Mouse (Mus musculus): Measurements from ENCODE around the gene Tomm40l. TPM values are rescaled to one million over a fixed set of nuclear protein-coding genes. Genes with fewer than 3 reads are reported as not detected.
A peak's percentile ranks its signal among the peaks of the same experiment; 100 is the strongest.

Tomm40l gene
- polyA plus RNA-seq, 1 experiment from 2014 or later: 45.5 TPM

GRCm38 (mm10) chr1:171193093-171193840 is 29.0 kb downstream of the Tomm40l start:
- H3K4me3 ChIP-seq (ENCODE audit: low read depth, low read length): 0 out of 2 replicates have a peak overlapping the region, but pooled peaks have one; percentile 11
- H3K36me3 ChIP-seq (ENCODE audit: control insufficient read depth, insufficient read depth, low read length): no peaks in the 10 kb centered on the region
- H3K4me2 ChIP-seq (ENCODE audit: low read depth, low read length): peak overlapping the region; percentile 39
- no peaks in the 10 kb centered on the region for H3K9me3 ChIP-seq (ENCODE audit: control insufficient read depth, low read length)
- H3K27ac ChIP-seq (ENCODE audit: low read depth, low read length): peak overlapping the region; percentile 1; the same call in 1 of the 2 replicates
- 0 out of 2 replicates have a peak overlapping the region, but pooled peaks have one; percentile 4 for H3K9ac ChIP-seq (replicated peaks; ENCODE audit: low read depth, low read length)
- H3K4me1 ChIP-seq (ENCODE audit: control insufficient read depth, insufficient read depth, low read length): peaks cover 27% of the 10 kb centered on the region
- H3K27me3 ChIP-seq (ENCODE audit: control insufficient read depth, insufficient read depth, low read length): peaks cover 5% of the 10 kb centered on the region; the same call in 1 of the 2 replicates
- peak; percentile 48 for ATAC-seq (ENCODE audit: low read depth)
- WGBS: 5% methylated on average over 18 of the region's 18 CpGs

- H3K9ac ChIP-seq (replicated peaks; ENCODE audit: low read depth, low read length): no peak overlapping the region
- H3K4me2 ChIP-seq (ENCODE audit: low read depth, low read length): peak overlapping the region; percentile 39
- no peak overlapping the region for H3K4me3 ChIP-seq (ENCODE audit: low read depth, low read length)
- no peaks in the 10 kb centered on the region for H3K9me3 ChIP-seq (ENCODE audit: control insufficient read depth, low read length)
- peaks cover 5% of the 10 kb centered on the region; the same call in 1 of the 2 replicates for H3K27me3 ChIP-seq (ENCODE audit: control insufficient read depth, insufficient read depth, low read length)
- H3K27ac ChIP-seq (ENCODE audit: low read depth, low read length): no peak overlapping the region
- no peaks in the 10 kb centered on the region for H3K36me3 ChIP-seq (ENCODE audit: control insufficient read depth, insufficient read depth, low read length)
- H3K4me1 ChIP-seq (ENCODE audit: control insufficient read depth, insufficient read depth, low read length): peaks cover 30% of the 10 kb centered on the region
- no peak for ATAC-seq (ENCODE audit: low read depth)
- 46% methylated on average over 10 of the region's 10 CpGs for WGBS
Observed at GRCm38 (mm10) chr1:171192283-171192682, 30.0 kb downstream of the Tomm40l start.

- no peaks in the 10 kb centered on the region for H3K36me3 ChIP-seq (ENCODE audit: control insufficient read depth, insufficient read depth, low read length)
- WGBS: 98% methylated on average over 9 of the region's 9 CpGs
Observed at GRCm38 (mm10) chr1:171190832-171191231, 31.5 kb downstream of the Tomm40l start.

GRCm38 (mm10) chr1:171189476-171190114 is 32.7 kb downstream of the Tomm40l start:
- Histone ChIP-seq H3K27me3 (ENCODE audit: control insufficient read depth, insufficient read depth, low read length) (no peaks in the 10 kb centered on the region; the same call in 1 of the 2 replicates), H3K27ac (ENCODE audit: low read depth, low read length) (no peak overlapping the region), H3K4me2 (ENCODE audit: low read depth, low read length) (no peak overlapping the region), H3K4me1 (ENCODE audit: control insufficient read depth, insufficient read depth, low read length) (peaks cover 20% of the 10 kb centered on the region), H3K9ac (replicated peaks; ENCODE audit: low read depth, low read length) (no peak overlapping the region), H3K9me3 (ENCODE audit: control insufficient read depth, low read length) (no peaks in the 10 kb centered on the region), H3K4me3 (ENCODE audit: low read depth, low read length) (no peak overlapping the region), H3K36me3 (ENCODE audit: control insufficient read depth, insufficient read depth, low read length) (no peaks in the 10 kb centered on the region)
- ATAC-seq (ENCODE audit: low read depth): 0 out of 2 replicates have a peak, but pooled peaks have one; percentile 42
- 30% methylated on average over 14 of the region's 14 CpGs for WGBS

More at GRCm38 (mm10) chr1:171190832-171191231, 31.5 kb downstream of the Tomm40l start:
- ATAC-seq (ENCODE audit: low read depth): no peak
- H3K27me3 ChIP-seq (ENCODE audit: control insufficient read depth, insufficient read depth, low read length): peaks cover 3% of the 10 kb centered on the region; the same call in 1 of the 2 replicates
- no peak overlapping the region for H3K9ac ChIP-seq (replicated peaks; ENCODE audit: low read depth, low read length)
- no peaks in the 10 kb centered on the region for H3K9me3 ChIP-seq (ENCODE audit: control insufficient read depth, low read length)
- H3K4me1 ChIP-seq (ENCODE audit: control insufficient read depth, insufficient read depth, low read length): peaks cover 28% of the 10 kb centered on the region
- no peak overlapping the region for H3K27ac ChIP-seq (ENCODE audit: low read depth, low read length)
- H3K4me3 ChIP-seq (ENCODE audit: low read depth, low read length): no peak overlapping the region
- H3K4me2 ChIP-seq (ENCODE audit: low read depth, low read length): no peak overlapping the region

GRCm38 (mm10) chr1:171189046-171189445 is 33.3 kb downstream of the Tomm40l start:
- H3K36me3 ChIP-seq (ENCODE audit: control insufficient read depth, insufficient read depth, low read length): no peaks in the 10 kb centered on the region
- ATAC-seq (ENCODE audit: low read depth): no peak
- no peak overlapping the region for H3K4me3 ChIP-seq (ENCODE audit: low read depth, low read length)
- H3K9ac ChIP-seq (replicated peaks; ENCODE audit: low read depth, low read length): no peak overlapping the region
- no peaks in the 10 kb centered on the region for H3K9me3 ChIP-seq (ENCODE audit: control insufficient read depth, low read length)
- H3K4me2 ChIP-seq (ENCODE audit: low read depth, low read length): no peak overlapping the region
- WGBS: 15% methylated on average over 8 of the region's 8 CpGs
- H3K4me1 ChIP-seq (ENCODE audit: control insufficient read depth, insufficient read depth, low read length): peaks cover 20% of the 10 kb centered on the region
- H3K27me3 ChIP-seq (ENCODE audit: control insufficient read depth, insufficient read depth, low read length): no peaks in the 10 kb centered on the region; the same call in 1 of the 2 replicates
- H3K27ac ChIP-seq (ENCODE audit: low read depth, low read length): no peak overlapping the region

GRCm38 (mm10) chr1:171187851-171188700 is 34.2 kb downstream of the Tomm40l start:
- Histone ChIP-seq H3K27ac (ENCODE audit: low read depth, low read length) (0 out of 2 replicates have a peak overlapping the region, but pooled peaks have one; percentile 0), H3K27me3 (ENCODE audit: control insufficient read depth, insufficient read depth, low read length) (no peaks in the 10 kb centered on the region), H3K9ac (replicated peaks; ENCODE audit: low read depth, low read length) (no peak overlapping the region), H3K36me3 (ENCODE audit: control insufficient read depth, insufficient read depth, low read length) (no peaks in the 10 kb centered on the region), H3K4me3 (ENCODE audit: low read depth, low read length) (no peak overlapping the region), H3K9me3 (ENCODE audit: control insufficient read depth, low read length) (no peaks in the 10 kb centered on the region), H3K4me2 (ENCODE audit: low read depth, low read length) (no peak overlapping the region), H3K4me1 (ENCODE audit: control insufficient read depth, insufficient read depth, low read length) (peaks cover 16% of the 10 kb centered on the region)
- 26% methylated on average over 13 of the region's 13 CpGs for WGBS
- ATAC-seq (ENCODE audit: low read depth): 0 out of 2 replicates have a peak, but pooled peaks have one; percentile 12

GRCm38 (mm10) chr1:171185655-171186054 is 36.7 kb downstream of the Tomm40l start:
- H3K27me3 ChIP-seq (ENCODE audit: control insufficient read depth, insufficient read depth, low read length): no peaks in the 10 kb centered on the region
- no peaks in the 10 kb centered on the region for H3K36me3 ChIP-seq (ENCODE audit: control insufficient read depth, insufficient read depth, low read length)
- 56% methylated on average over 8 of the region's 8 CpGs for WGBS
- no peaks in the 10 kb centered on the region for H3K9me3 ChIP-seq (ENCODE audit: control insufficient read depth, low read length)
- no peak overlapping the region for H3K4me3 ChIP-seq (ENCODE audit: low read depth, low read length)
- peaks cover 10% of the 10 kb centered on the region; the same call in 1 of the 2 replicates for H3K4me1 ChIP-seq (ENCODE audit: control insufficient read depth, insufficient read depth, low read length)
- no peak overlapping the region for H3K4me2 ChIP-seq (ENCODE audit: low read depth, low read length)
- H3K27ac ChIP-seq (ENCODE audit: low read depth, low read length): no peak overlapping the region
- no peak overlapping the region for H3K9ac ChIP-seq (replicated peaks; ENCODE audit: low read depth, low read length)
- ATAC-seq (ENCODE audit: low read depth): peak; percentile 45; the same call in 1 of the 2 replicates

- 87% methylated on average over 7 of the region's 7 CpGs for WGBS
- Histone ChIP-seq H3K9me3 (ENCODE audit: control insufficient read depth, low read length) (no peaks in the 10 kb centered on the region), H3K9ac (replicated peaks; ENCODE audit: low read depth, low read length) (no peak overlapping the region), H3K4me2 (ENCODE audit: low read depth, low read length) (no peak overlapping the region), H3K27me3 (ENCODE audit: control insufficient read depth, insufficient read depth, low read length) (no peaks in the 10 kb centered on the region), H3K4me1 (ENCODE audit: control insufficient read depth, insufficient read depth, low read length) (peaks cover 10% of the 10 kb centered on the region; the same call in 1 of the 2 replicates), H3K27ac (ENCODE audit: low read depth, low read length) (no peak overlapping the region), H3K36me3 (ENCODE audit: control insufficient read depth, insufficient read depth, low read length) (no peaks in the 10 kb centered on the region), H3K4me3 (ENCODE audit: low read depth, low read length) (no peak overlapping the region)
- no peak for ATAC-seq (ENCODE audit: low read depth)
Observed at GRCm38 (mm10) chr1:171184314-171184713, 38.0 kb downstream of the Tomm40l start.

All from neural tube, embryonic 14.5 days (tissue).